Mouse (Mus musculus): Measurements from ENCODE around the gene Olfr706.
"Not testable (repeated sequence)": the region's sequence is repeated elsewhere in the genome, so short reads cannot be mapped to it uniquely, and the experiment has no call there.

The Olfr706 gene

GRCm38 (mm10) chr7:106888062-106888461 lies at the start of gene Olfr706:
TSS of gene Olfr706 (minus strand) at chr7:106888162.
- no peak for DNase-seq (ENCODE audit: low read depth, low spot score)

DNA sequence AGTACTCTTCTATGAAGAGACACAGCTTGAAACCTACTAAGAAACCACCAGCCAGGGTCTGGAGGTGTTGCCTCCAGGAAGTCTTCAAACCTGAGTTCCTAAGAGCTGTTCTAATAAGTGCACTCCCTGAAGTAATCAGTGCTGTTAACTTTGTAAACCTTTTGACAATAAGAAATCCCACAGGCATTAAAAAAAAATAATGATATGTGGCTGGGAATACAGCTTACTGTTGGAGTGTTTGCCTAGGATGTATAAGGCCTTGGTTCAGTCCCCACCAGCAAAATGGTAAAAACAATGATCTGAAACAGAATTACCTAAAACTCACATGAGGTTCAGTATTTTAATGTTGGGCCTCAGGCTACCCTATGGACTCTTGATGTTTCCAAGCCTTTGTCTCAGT lies 44.2 kb upstream of the Olfr706 start, which contains the start of gene Olfr709-ps1:
Gene Olfr709-ps1 (minus strand): TSS at position 101 of the 400 bp plus-strand sequence.
- DNase-seq (ENCODE audit: low read depth, low spot score), result no peak

DNA sequence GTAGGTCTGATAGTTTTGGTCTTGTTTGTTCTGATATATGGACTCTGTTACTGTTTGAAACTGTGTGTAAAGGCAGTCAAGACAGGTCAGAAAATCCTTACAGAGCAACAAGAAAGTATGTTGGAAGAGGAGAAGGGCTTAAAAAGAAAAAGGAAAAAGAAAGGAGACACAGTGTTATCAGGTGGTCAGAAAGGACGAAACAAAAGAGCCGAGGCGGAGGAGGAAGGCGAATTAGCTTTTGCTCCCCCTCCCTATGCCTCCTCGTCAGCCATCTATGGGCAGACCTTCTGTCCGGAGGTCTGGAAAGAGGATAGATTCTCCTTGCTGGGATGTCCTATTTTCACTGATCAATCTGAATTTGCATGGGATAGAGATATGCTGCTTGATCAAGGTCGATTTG lies 33.0 kb upstream of the Olfr706 start:
- DNase-seq (ENCODE audit: low read depth, low spot score), result not testable (repeated sequence)

GRCm38 (mm10) chr7:106907676-106908075 lies 19.7 kb upstream of the Olfr706 start, which contains the start of gene Olfr1532-ps1:
TSS of gene Olfr1532-ps1 (plus strand) at chr7:106908001.
- DNase-seq (ENCODE audit: low read depth, low spot score), result no peak

- DNase-seq (ENCODE audit: low read depth, low spot score), result not testable (repeated sequence)
These were observed 13.2 kb upstream of the Olfr706 start, which contains the start of gene Olfr707 for GRCm38 (mm10) chr7:106901141-106901540. TSS of gene Olfr707 (minus strand) at chr7:106901241.

GRCm38 (mm10) chr7:106876791-106877190 lies 11.2 kb downstream of the Olfr706 start, which contains the start of gene Olfr705:
TSS of gene Olfr705 (minus strand) at chr7:106876891.
- DNase-seq (ENCODE audit: low read depth, low spot score), result no peak

DNA sequence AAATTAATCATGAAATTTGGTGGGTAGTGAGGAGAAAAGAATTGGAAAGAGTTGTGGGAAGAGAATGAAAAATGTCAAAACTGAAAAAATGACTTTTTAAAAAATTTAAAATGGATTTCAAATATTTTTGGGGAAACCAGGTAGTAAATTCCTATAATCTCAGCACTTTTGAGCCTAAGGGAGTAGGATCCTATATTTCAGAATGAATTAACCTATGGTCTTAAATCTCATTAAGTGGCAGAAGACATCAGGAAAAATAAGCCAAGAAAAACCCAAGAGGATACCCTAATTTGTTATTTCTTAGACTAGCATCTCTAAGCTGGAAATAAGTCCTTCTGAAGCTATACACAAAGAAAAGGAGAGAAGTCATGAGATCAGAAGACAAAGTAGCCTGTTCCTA lies 25.1 kb downstream of the Olfr706 start, which contains the start of gene Olfr704:
Gene Olfr704 (plus strand): TSS at position 301 of the 400 bp plus-strand sequence.
- no peak for DNase-seq (ENCODE audit: low read depth, low spot score)

- no peak for DNase-seq (ENCODE audit: low read depth, low spot score)
These were observed 44.9 kb downstream of the Olfr706 start, which contains the start of gene Olfr703 for GRCm38 (mm10) chr7:106843060-106843459. TSS of gene Olfr703 (plus strand) at chr7:106843360.

GRCm38 (mm10) chr7:106833793-106834192 lies 54.2 kb downstream of the Olfr706 start, which contains the start of gene Olfr702:
TSS of gene Olfr702 (minus strand) at chr7:106833893.
- DNase-seq (ENCODE audit: low read depth, low spot score), result no peak
